Mouse (Mus musculus) small intestine, adult 2 months (tissue): Measurements from ENCODE around the gene Fastkd5. TPM values are rescaled to one million over a fixed set of nuclear protein-coding genes. Genes with fewer than 3 reads are reported as not detected.
A peak's percentile ranks its signal among the peaks of the same experiment; 100 is the strongest.

Experiments used
- H3K27ac ChIP-seq: fragments of 200-500 bp; 2 replicates; pipeline ENCODE4 v1.5.1; 2012; ENCODE audit warnings: low read depth, low read length, control low read depth, inconsistent platforms; ENCODE audit not compliant: insufficient read depth
- H3K27me3 ChIP-seq: fragments of 200-500 bp; 2 replicates; pipeline ENCODE4 v1.6.1; 2012; ENCODE audit warnings: mild to moderate bottlenecking, moderate library complexity, low read length, inconsistent platforms; ENCODE audit not compliant: control insufficient read depth, insufficient read depth
- H3K36me3 ChIP-seq: fragments of 200-500 bp; 2 replicates; pipeline ENCODE4 v1.6.1; 2012; ENCODE audit warnings: mild to moderate bottlenecking, low read length, control low read depth, inconsistent platforms; ENCODE audit not compliant: control insufficient read depth, insufficient read depth
- H3K4me1 ChIP-seq: fragments of 200-500 bp; 2 replicates; pipeline ENCODE4 v1.6.1; 2012; ENCODE audit warnings: low read length, inconsistent platforms, mixed read lengths; ENCODE audit not compliant: control insufficient read depth, insufficient read depth, insufficient read length
- H3K4me3 ChIP-seq: fragments of 200-500 bp; 2 replicates; pipeline ENCODE4 v1.5.1; 2012; ENCODE audit warnings: low read depth, mild to moderate bottlenecking, control low read depth, inconsistent platforms, low read length, moderate library complexity
- CTCF ChIP-seq: fragments of 200-500 bp; IDR thresholded peaks from 2 replicates; pipeline ENCODE4 v1.5.1; 2012; ENCODE audit warnings: low read depth, mild to moderate bottlenecking, control low read depth, inconsistent platforms, low read length, moderate library complexity, mixed read lengths; ENCODE audit not compliant: insufficient replicate concordance, insufficient read length; ENCODE audit errors: extremely low read depth
- POLR2A ChIP-seq: fragments of 200-500 bp; IDR thresholded peaks from 2 replicates; pipeline ENCODE4 v1.6.1; 2012; ENCODE audit warnings: low read depth, mild to moderate bottlenecking, control low read depth, inconsistent platforms, low read length, moderate library complexity
- WGBS: fragments of 180-500 bp; shearing (Covaris S2); methylation state at CpG from one replicate; pipeline ENCODE4 v1.1.7; 2018; 5-methylcytosine and 5-hydroxymethylcytosine counted together
- polyA plus RNA-seq: library from polyadenylated mRNA; depleted of rRNA; stranded (reverse); fragments of >200 nt; gene quantifications from 2 replicates; pipeline ENCODE4 v1.2.3, GENCODE M21; 2012; rRNA removed

The Fastkd5 gene
- polyA plus RNA-seq, 1 experiment: 0.70 TPM

- Histone ChIP-seq H3K4me3 (peak within 1 kb of the TSS; percentile 20), H3K27ac (no peak within 1 kb of the TSS), H3K36me3 (no peaks in the 10 kb centered on the region), H3K4me1 (peaks cover 3% of the 10 kb centered on the region; the same call in 1 of the 2 replicates), H3K27me3 (peaks cover 41% of the 10 kb centered on the region)
- TF ChIP-seq POLR2A (no peak), CTCF (no peak)
- WGBS: 84% methylated on average over 9 of the region's 9 CpGs
Measured at GRCm38 (mm10) chr2:130575873-130576272, 54.0 kb downstream of the Fastkd5 start, which contains the start of gene Oxt. Gene Oxt (plus strand): TSS chr2:130576173.

GRCm38 (mm10) chr2:130574960-130575359, 54.9 kb downstream of the Fastkd5 start:
- Histone ChIP-seq H3K36me3 (no peaks in the 10 kb centered on the region), H3K4me1 (peaks cover 3% of the 10 kb centered on the region; the same call in 1 of the 2 replicates), H3K27me3 (peaks cover 32% of the 10 kb centered on the region), H3K27ac (no peak overlapping the region), H3K4me3 (no peak overlapping the region)
- WGBS: 92% methylated on average over 5 of the region's 5 CpGs
- TF ChIP-seq POLR2A (no peak), CTCF (no peak)

- Histone ChIP-seq H3K4me1 (no peaks in the 10 kb centered on the region), H3K27ac (no peak overlapping the region), H3K4me3 (no peak overlapping the region), H3K36me3 (no peaks in the 10 kb centered on the region; the same call in 1 of the 2 replicates), H3K27me3 (no peaks in the 10 kb centered on the region)
- TF ChIP-seq CTCF (no peak), POLR2A (no peak)
Measured at GRCm38 (mm10) chr2:130569926-130570325, 59.9 kb downstream of the Fastkd5 start.

GRCm38 (mm10) chr2:130568921-130569320, 60.9 kb downstream of the Fastkd5 start:
- no peak overlapping the region for H3K4me3 ChIP-seq
- H3K27me3 ChIP-seq: no peaks in the 10 kb centered on the region
- no peak overlapping the region for H3K27ac ChIP-seq
- TF ChIP-seq CTCF (no peak), POLR2A (no peak)
- WGBS: 63% methylated on average over 4 of the region's 4 CpGs
- no peaks in the 10 kb centered on the region; the same call in 1 of the 2 replicates for H3K36me3 ChIP-seq
- peaks cover 7% of the 10 kb centered on the region; the same call in 1 of the 2 replicates for H3K4me1 ChIP-seq

- Histone ChIP-seq H3K27me3 (no peaks in the 10 kb centered on the region), H3K4me1 (peaks cover 13% of the 10 kb centered on the region; the same call in 1 of the 2 replicates), H3K36me3 (no peaks in the 10 kb centered on the region; the same call in 1 of the 2 replicates), H3K27ac (no peak overlapping the region), H3K4me3 (peak overlapping the region; percentile 85; the same call in 1 of the 2 replicates)
- TF ChIP-seq POLR2A (no peak), CTCF (no peak)
- WGBS: 83% methylated on average over 8 of the region's 8 CpGs
Measured at GRCm38 (mm10) chr2:130564983-130565382, 64.8 kb downstream of the Fastkd5 start.

GRCm38 (mm10) chr2:130564063-130564462, 65.8 kb downstream of the Fastkd5 start:
- H3K4me1 ChIP-seq: peaks cover 13% of the 10 kb centered on the region; the same call in 1 of the 2 replicates
- H3K4me3 ChIP-seq: peak overlapping the region; percentile 85
- TF ChIP-seq POLR2A (no peak), CTCF (no peak)
- no peaks in the 10 kb centered on the region for H3K27me3 ChIP-seq
- no peak overlapping the region for H3K27ac ChIP-seq
- H3K36me3 ChIP-seq: no peaks in the 10 kb centered on the region; the same call in 1 of the 2 replicates
- 1% methylated on average over 23 of the region's 23 CpGs for WGBS

Other genes starting within 250 kb of the Fastkd5 start
- 2.2 and 2.9 TPM in 2 replicates for gene Cpxm1, start 232.5 kb downstream of the Fastkd5 start, polyA plus RNA-seq
- not detected in 2 replicates for gene Gm28372, start 224.8 kb downstream of the Fastkd5 start, polyA plus RNA-seq
- gene 1700020A23Rik, start 224.8 kb downstream of the Fastkd5 start, polyA plus RNA-seq: not detected in 2 replicates
- not detected in 2 replicates for gene Tmem239, start 223.5 kb downstream of the Fastkd5 start, polyA plus RNA-seq
- 22.5 and 38.8 TPM in 2 replicates for gene Vps16, start 205.7 kb downstream of the Fastkd5 start, polyA plus RNA-seq
- 8.5 and 11.6 TPM in 2 replicates for gene Pced1a, start 205.3 kb downstream of the Fastkd5 start, polyA plus RNA-seq
- 15.0 and 21.8 TPM in 2 replicates for gene Ptpra, start 179.7 kb downstream of the Fastkd5 start, polyA plus RNA-seq
- 38.0 and 82.5 TPM in 2 replicates for gene Mrps26, start 66.3 kb downstream of the Fastkd5 start, polyA plus RNA-seq
- not detected in 2 replicates for gene Oxt, start 53.9 kb downstream of the Fastkd5 start, polyA plus RNA-seq
- gene Avp, start 47.5 kb downstream of the Fastkd5 start, polyA plus RNA-seq: not detected in 2 replicates
- gene Ubox5, start within 50 bp of the Fastkd5 start, polyA plus RNA-seq: 2.0 and 3.4 TPM in 2 replicates
- 27.0 and 50.3 TPM in 2 replicates for gene Lzts3, start 12.8 kb upstream of the Fastkd5 start, polyA plus RNA-seq
- 29.3 and 55.9 TPM in 2 replicates for gene Ddrgk1, start 34.6 kb upstream of the Fastkd5 start, polyA plus RNA-seq
- gene Itpa, start 37.6 kb upstream of the Fastkd5 start, polyA plus RNA-seq: 9.5 and 16.2 TPM in 2 replicates
- gene Slc4a11, start 67.5 kb upstream of the Fastkd5 start, polyA plus RNA-seq: 0.47 and 6.0 TPM in 2 replicates